Mouse (Mus musculus): ENCODE data around the gene Ces2c. TPM values are rescaled to one million over a fixed set of nuclear protein-coding genes. Genes with fewer than 3 reads are reported as not detected.

The Ces2c gene
- not detected for polyA plus RNA-seq (2014; fragmentation: Illumina TruSeq; extraction: RNeasy Lipid Tissue Mini Kit (QIAGEN cat#74804))

GRCm38 (mm10) chr8:104846831-104847230, at the start of gene Ces2c:
Ces2c (plus strand) TSS chr8:104847068.

GRCm38 (mm10) chr8:104831440-104831839, 15.4 kb upstream of the Ces2c start, which contains the start of gene Ces2b:
Ces2b (plus strand) TSS chr8:104831572.

Other genes with a start within 250 kb of the Ces2c start
- gene Cdh16, start 222.7 kb upstream of the Ces2c start, polyA plus RNA-seq (2014; fragmentation: Illumina TruSeq; extraction: RNeasy Lipid Tissue Mini Kit (QIAGEN cat#74804)) = not detected
- gene Rrad, start 215.7 kb upstream of the Ces2c start, polyA plus RNA-seq (2014; fragmentation: Illumina TruSeq; extraction: RNeasy Lipid Tissue Mini Kit (QIAGEN cat#74804)) = not detected
- 0.83 TPM for gene Ciao2b, start 205.1 kb upstream of the Ces2c start, polyA plus RNA-seq (2014; fragmentation: Illumina TruSeq; extraction: RNeasy Lipid Tissue Mini Kit (QIAGEN cat#74804))
- not detected for gene Ces2a, start 113.1 kb upstream of the Ces2c start, polyA plus RNA-seq (2014; fragmentation: Illumina TruSeq; extraction: RNeasy Lipid Tissue Mini Kit (QIAGEN cat#74804))
- 0.17 TPM for gene Ces2b, start 15.5 kb upstream of the Ces2c start, polyA plus RNA-seq (2014; fragmentation: Illumina TruSeq; extraction: RNeasy Lipid Tissue Mini Kit (QIAGEN cat#74804))
- 4.4 TPM for gene Ces2e, start 79.2 kb downstream of the Ces2c start, polyA plus RNA-seq (2014; fragmentation: Illumina TruSeq; extraction: RNeasy Lipid Tissue Mini Kit (QIAGEN cat#74804))
- not detected for gene Ces2f, start 100.3 kb downstream of the Ces2c start, polyA plus RNA-seq (2014; fragmentation: Illumina TruSeq; extraction: RNeasy Lipid Tissue Mini Kit (QIAGEN cat#74804))
- gene Ces2g, start 114.7 kb downstream of the Ces2c start, polyA plus RNA-seq (2014; fragmentation: Illumina TruSeq; extraction: RNeasy Lipid Tissue Mini Kit (QIAGEN cat#74804)) = 46.3 TPM
- not detected for gene Ces2h, start 153.8 kb downstream of the Ces2c start, polyA plus RNA-seq (2014; fragmentation: Illumina TruSeq; extraction: RNeasy Lipid Tissue Mini Kit (QIAGEN cat#74804))
- gene Ces3a, start 201.5 kb downstream of the Ces2c start, polyA plus RNA-seq (2014; fragmentation: Illumina TruSeq; extraction: RNeasy Lipid Tissue Mini Kit (QIAGEN cat#74804)) = not detected
- gene Ces3b, start 236.7 kb downstream of the Ces2c start, polyA plus RNA-seq (2014; fragmentation: Illumina TruSeq; extraction: RNeasy Lipid Tissue Mini Kit (QIAGEN cat#74804)) = not detected